Mouse (Mus musculus) heart, postnatal 25 days (tissue): ENCODE data around the gene Prkar1a. TPM values are rescaled to one million over a fixed set of nuclear protein-coding genes. Genes with fewer than 3 reads are reported as not detected.
A peak's percentile ranks its signal among the peaks of the same experiment; 100 is the strongest.
"Not testable (repeated sequence)": the region's sequence is repeated elsewhere in the genome, so short reads cannot be mapped to it uniquely, and the experiment has no call there.

Experiments used
- DNase-seq: peaks from one replicate; pipeline ENCODE4 v3.0.0; 2022; ENCODE audit warnings: low spot score
- intact Hi-C: fragments of 180-260 bp; cut with DNase I; formaldehyde crosslinking; loops from one replicate; pipeline ENCODE4 v1.15.1; 2025
- total RNA-seq, 2 experiments: library from RNA; stranded (reverse); gene quantifications; 2 replicates each; pipeline ENCODE4 v1.2.3; 2021

Prkar1a gene
- total RNA-seq, result 100 to 1,000 TPM; 330 to 341 TPM

DNA sequence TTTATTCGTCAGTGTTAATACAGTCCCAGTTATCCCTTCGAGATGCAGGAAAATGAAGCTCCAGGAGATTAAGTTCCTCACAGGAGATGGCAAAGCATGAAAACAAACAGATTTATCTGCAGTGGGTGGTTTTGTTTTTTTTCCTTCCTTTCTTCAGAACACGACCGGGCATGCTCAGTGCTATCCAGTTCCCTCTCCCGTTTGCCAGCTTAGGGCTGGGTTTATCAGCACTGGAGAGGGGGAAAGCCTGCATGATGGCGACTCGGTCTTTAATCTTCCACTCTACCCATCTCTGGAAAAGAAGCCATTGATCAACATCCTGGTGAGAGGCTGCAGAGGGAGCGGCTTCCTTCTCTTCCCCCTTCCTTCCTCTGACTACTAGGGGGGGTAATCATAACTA is at the start of gene Prkar1a:
Prkar1a (plus strand) TSS at position 200 of the 400 bp plus-strand sequence.
- intact Hi-C loops, result no loop called here
- DNase-seq, result no peak

DNA sequence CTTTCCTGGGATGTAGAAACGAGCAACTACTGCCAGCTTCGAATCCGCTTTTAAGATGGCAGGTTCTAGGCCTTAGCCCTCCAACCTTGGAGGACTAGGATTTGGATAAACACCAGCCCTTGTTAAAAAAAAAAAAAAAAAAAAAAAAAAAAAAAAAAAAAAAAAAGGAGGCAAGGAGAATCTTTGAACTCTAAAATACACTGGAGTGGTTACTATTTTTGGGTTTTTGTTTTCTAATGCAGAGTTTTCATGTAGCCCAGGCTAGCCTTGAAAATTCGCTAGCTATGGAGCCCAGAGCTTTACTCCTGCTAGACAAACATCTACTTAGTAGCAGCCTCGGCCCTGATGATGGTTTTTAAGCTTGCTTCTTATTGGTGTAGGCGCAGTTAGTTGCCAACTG is 41.6 kb upstream of the Prkar1a start:
- intact Hi-C loops, result no loop called here
- DNase-seq, result no peak

DNA sequence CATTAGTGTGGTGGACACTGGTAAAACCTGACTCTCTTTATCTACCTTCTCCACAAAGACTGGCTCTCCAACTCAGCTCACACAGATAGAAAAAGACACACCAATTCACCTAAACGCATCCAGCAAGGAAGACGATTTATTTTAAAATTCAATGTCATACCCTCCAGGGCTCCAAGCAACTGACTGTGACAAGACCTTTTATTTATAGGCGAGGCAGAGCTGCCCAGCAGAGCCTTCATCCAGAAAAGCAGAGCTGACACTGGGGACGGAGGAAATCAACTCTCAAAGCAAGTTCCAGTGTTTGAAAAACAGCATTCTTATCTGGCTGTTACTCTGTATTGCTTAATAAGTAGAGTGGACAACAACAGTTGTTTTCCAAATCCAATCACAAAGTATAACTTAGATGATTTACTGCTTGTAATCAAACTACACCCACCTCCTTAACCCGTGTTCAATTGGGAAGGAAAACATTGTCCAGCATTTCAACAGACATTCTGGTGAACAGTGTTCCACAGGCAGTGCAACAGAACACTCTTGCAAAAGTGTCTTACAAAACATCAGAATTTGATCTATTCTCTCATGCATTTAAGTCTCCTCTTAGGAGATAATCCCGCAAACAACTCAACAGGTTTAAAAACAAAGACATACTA is 40.1 kb upstream of the Prkar1a start:
- intact Hi-C loops, result no loop called here
- no peak for DNase-seq

DNA sequence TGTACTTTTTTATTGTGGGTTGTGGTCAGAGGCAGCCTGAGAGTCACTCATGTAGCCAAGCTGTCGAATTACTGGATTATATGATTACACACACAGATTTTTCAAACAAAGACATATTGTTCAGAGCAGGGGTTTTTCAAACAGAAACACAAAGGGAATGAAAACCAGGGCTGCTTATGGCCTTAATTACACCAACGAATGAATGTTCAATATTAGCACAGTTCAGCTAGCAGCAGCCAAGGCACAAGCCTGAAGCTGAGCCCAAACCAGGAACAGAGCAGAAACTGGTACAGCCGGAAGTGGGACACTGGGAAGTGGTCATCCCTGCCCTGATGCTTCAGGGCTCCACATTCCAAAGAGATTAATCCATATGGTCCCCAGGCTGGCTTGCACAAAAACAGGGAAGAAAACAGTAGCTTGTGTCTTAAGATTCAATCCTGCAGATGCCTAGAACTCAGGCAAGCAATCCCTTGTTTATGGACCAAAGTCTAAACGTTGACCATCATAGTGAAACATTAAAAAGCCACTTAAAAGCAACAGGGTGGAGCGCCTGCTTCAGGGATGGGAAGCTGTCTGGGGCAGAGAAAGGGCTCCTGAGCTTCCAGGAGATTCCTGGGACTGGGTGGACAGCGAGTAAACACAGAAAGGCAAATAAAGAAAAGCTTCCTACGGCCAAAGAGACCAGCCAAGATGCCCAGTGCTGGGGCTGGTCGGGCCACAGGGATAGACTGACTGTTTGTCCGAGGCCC is 39.0 kb upstream of the Prkar1a start:
- intact Hi-C loops, result loop anchor here (10.0 kb wide), 1 partner anchor 165 kb away; no protein-coding TSS in a partner anchor

DNA sequence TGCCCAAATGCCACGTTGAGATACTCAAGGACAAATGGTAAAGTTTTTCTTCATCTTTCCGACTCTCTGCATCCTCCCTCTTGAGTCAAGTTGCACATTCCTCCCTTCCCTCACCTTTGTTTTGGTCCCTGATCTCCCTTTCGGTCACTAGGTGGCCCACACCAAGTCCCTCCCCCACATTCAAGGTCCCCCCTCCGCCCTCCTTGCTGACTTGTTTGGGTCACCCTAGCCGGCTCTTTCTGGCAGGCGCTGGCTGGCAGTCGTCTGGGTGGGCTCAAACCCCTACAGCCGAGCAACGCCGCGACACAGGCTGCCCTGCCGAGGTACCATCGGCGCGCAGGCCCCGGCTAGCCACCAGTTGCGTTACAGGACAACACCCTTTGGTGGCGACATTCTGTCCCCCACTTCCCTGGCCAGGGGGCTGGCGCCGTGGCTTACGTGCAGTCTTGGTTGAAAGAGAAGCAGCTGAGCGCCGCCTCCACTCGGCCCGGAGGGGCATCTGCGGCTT is 38.4 kb upstream of the Prkar1a start:
- DNase-seq, result no peak
- intact Hi-C loops, result loop anchor here (10.0 kb wide), 1 partner anchor 166 kb away; no protein-coding TSS in a partner anchor

More for the DNA sequence above, 39.0 kb upstream of the Prkar1a start:
- DNase-seq, result no peak

DNA sequence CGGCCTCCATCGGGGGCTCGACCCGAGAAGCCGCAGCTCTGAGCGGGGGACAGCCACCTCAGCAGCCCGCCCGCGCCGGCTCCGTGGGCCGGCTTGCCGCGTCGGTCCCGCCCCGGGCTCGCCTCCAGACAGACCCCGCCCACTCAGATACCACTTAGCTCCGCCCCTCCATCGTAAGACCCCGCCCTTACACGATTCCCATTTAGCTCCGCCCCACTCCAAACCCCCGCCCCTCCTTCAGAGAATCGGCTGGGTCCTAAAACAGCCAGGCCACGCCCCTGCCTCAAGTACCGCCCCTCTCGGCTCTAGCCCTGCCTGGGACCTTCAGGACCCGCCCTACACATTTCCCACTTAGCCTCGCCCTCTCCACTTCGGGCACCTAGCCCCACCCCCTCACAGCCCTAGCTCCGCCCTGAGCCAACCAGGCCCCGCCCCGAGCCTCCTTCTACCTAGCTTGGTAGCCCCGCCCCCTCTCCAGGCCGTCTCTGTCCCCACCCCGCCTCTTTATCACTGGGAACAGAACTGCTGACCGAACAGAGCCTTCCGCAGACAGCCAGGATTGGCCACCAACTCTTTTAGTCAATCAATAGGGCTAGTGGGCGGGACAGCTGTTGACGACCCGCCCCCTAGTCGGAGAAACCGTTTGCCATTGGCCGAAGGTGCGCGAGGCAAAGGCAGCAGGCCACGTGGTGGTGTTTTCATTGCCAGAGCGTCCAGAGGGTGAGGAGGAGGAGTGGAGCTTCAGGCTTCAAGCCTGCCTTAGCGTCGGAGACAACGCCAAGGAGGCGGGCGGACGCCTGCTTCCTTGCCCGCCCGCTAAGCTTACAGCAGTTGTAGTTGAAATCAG is 37.7 kb upstream of the Prkar1a start, which contains the start of gene Wipi1:
Wipi1 (minus strand) TSS at position 665 of the 847 bp plus-strand sequence.
- peak; percentile 99 for DNase-seq
- intact Hi-C loops, result loop anchor here (10.0 kb wide), 1 partner anchor 167 kb away; no protein-coding TSS in a partner anchor

DNA sequence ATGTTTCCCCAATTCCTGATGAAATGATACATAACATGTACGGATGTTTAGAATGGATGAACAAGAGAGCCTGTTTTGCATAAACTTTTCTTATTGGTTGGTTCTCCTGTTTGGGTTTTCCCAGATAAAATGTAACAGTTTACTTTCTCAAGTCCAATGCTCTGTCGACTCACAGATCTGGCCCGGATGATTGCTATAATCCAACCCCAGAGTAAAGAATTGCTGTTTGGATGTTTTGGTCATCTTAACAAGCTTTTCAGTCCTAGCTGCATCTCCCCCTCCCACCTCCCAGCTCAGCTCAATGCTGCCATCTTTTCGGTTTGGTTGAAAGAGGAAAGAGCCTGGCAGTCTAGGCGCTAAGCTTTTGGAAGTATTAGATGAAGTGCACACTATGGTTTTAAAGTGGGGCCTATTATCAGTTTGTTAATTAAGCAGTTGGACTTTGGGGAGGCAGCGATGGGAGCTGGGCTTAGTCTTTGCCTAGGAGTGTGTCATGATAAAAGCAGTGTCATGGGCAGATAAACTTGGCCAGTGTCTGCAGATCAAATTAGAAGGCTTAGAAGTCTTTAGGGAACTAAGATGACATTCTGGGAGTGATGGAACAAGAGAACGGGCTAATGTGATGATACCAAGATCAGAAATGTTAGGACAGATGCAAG is 36.2 kb upstream of the Prkar1a start:
- DNase-seq, result no peak
- intact Hi-C loops, result loop anchor here (10.0 kb wide), 1 partner anchor 168 kb away; no protein-coding TSS in a partner anchor

DNA sequence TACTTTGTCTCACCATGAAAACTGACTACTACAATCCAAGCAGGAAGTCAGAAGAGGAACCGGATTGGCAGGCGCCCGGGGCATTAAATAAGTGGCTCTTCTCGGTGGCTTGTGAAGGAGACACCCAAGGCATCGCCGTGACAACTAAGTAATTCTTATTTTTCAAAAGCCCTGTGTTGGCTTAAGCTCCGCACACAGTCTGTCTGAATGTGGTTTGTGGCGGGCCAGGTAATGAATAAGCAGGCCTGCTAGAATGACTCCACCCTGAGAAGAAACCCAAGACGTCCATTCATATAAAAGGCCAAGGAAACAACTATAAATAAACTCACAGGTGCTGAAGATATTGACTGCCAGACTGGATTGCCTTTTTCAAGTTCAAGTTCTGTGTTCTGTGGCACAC is 33.9 kb upstream of the Prkar1a start:
- intact Hi-C loops, result loop anchor here (10.0 kb wide), 1 partner anchor 170 kb away; no protein-coding TSS in a partner anchor
- no peak for DNase-seq

DNA sequence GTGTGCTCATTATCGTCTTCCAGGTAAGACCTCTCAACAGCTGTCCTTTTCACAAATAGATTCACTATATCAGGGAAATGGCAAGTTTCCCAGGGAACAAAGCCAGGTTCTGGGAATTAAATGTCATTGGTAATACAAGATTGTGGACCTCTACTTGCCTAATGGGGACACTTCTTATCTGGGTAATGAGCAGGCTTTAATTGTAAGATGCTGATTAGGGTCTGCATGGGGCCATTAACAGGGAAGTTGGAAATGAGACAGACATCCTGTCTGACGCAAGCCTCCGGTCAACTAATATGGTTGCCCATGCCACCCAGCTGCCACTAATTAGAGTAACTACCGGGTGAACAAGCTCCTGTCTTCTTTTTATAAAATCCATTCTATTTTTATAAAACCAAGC is 32.9 kb upstream of the Prkar1a start:
- no peak for DNase-seq
- intact Hi-C loops, result loop anchor here (10.0 kb wide), 1 partner anchor 172 kb away; no protein-coding TSS in a partner anchor

DNA sequence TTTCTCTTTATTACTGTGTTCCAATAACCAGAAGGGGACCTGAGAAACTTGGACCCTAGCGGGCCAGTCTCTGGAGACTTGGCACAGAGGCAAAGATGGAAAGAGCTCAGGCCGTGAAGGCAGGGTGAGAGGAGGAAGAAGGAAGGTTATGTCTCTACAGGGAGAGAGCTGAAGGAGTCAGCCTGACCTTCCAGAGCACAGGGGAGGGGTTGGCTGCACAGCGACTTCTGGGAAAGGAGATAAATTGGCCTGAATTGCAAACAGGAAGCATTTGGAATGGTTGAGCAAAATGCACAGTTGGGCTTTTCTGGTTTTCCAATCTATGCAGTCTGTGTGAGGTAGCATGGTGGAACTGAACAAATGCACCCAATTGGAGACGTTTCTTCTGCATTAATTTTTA is 32.4 kb upstream of the Prkar1a start:
- intact Hi-C loops, result loop anchor here (10.0 kb wide), 1 partner anchor 172 kb away; no protein-coding TSS in a partner anchor
- DNase-seq, result no peak

DNA sequence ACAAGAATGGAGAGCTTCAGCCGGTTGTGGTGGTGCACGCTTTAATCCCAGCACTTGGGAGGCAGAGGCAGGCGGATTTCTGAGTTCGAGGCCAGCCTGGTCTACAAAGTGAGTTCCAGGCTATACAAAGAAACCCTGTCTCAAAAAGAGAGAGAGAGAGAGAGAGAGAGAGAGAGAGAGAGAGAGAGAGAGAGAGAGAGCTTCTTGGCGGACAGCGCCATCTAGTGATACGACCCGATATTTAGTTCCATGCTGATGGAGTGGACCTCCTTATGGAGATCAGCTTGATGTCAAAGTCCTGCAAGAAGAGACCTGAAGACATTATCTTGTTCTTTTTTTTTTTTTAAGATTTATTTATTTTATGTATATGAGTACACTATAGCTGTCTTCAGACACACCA is 30.1 kb upstream of the Prkar1a start:
- DNase-seq, result not testable (repeated sequence)
- intact Hi-C loops, result loop anchor here (10.0 kb wide), 1 partner anchor 174 kb away; no protein-coding TSS in a partner anchor

DNA sequence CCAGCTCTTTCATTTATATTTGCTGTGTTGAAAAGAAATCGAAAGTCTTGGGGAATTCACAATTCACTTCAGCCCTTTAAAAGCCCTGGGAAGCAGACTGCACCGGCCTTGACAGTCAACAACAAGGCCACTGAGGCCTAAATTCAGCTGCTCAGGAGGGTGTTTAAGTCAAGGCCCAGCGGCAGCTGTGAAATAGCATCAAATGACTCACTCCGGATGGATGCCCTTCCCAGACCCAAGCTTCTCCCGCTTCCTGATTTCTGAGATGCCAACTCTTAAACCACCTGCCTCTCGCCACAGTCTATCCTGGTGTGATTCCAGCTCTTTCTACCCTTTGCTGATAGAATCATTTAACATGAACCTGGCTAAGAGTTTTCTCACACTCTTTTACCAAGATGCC is 28.8 kb upstream of the Prkar1a start:
- DNase-seq, result no peak
- intact Hi-C loops, result loop anchor here (2.0 kb wide), 2 partner anchors 34 to 240 kb away; no protein-coding TSS in a partner anchor

DNA sequence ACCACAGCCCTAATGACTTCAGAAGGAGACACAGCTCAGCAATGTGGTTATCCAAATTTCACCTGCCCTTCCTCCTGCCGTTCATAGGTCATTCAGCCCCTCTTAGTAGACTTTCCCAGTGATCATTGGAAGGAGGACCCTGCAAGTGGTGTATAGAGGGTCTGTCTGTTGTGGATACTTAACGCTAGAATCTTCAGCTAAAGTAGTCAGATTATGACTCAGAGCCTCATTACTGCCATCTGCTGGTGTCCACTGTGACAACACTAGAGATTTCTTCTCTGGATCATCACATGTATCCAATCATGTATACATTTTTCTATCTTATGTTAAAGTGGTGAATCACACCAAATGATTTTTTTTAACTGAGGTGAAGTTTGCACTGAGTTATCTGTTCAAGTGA is 28.0 kb upstream of the Prkar1a start:
- DNase-seq, result no peak
- intact Hi-C loops, result loop anchor here (2.0 kb wide), 2 partner anchors 34 to 240 kb away; no protein-coding TSS in a partner anchor

DNA sequence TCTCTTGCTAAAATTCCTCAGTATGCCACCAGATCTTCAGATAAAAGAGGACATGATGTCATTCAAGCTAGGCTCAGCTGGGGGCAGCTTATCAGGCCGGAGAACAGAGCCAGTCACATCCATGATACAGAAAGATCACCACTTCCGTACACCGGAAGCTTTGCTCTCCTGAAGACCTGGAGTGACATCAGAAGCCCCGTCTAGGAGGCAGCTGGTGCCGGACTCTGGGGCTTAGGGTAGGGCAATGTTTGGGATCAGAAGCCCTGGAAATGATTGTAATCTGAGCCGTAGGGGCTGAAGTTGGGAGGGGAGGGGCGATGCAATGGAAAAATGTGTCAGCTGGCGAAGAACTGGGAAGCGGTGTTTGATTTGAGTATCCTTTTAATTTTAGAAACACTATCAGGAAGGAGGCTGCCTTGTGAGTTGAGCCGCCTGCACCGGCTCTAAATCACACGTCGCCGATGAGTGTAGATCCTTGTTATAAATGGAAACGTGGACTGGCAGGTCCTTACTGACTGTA is 26.6 kb upstream of the Prkar1a start:
- DNase-seq, result no peak
- intact Hi-C loops, result no loop called here

DNA sequence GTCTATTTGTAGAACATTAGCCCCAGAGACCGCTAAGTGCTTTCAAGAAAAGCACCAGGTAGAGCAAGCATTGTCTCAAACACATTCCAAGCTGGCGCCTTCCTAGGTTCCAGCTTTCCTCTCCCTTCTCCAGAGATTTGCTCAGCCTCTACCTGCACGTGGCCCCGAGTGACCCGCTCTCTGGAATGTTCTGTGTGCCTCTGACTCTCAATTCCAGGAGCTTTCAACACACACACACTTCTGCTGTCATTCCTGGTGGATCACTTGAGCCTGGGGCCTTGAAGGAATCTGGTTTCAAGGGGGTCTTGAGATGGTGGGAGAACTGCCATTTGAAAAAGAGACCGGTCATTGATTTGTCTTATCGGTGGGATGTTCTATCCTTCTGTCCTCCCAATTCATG is 26.0 kb upstream of the Prkar1a start:
- intact Hi-C loops, result no loop called here
- DNase-seq, result no peak

DNA sequence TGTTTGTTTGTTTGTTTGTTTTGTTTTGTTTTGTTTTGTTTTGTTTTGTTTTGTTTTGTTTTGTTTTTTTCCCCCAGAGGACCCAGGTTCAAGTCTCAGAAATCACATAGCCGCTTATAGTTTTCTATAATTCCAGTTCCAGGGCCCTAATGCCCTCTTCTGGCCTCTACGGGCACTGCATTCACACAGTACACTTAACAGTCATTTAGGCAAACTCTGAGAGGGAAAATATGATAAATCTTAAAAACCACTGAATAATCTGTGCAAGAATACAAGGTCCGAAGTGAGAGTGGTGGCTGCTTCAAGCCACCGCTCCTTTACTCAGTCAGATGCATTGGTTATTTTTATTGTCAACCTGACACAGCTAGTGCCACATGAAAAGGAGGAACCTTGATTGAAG is 21.6 kb upstream of the Prkar1a start:
- intact Hi-C loops, result no loop called here
- no peak for DNase-seq

DNA sequence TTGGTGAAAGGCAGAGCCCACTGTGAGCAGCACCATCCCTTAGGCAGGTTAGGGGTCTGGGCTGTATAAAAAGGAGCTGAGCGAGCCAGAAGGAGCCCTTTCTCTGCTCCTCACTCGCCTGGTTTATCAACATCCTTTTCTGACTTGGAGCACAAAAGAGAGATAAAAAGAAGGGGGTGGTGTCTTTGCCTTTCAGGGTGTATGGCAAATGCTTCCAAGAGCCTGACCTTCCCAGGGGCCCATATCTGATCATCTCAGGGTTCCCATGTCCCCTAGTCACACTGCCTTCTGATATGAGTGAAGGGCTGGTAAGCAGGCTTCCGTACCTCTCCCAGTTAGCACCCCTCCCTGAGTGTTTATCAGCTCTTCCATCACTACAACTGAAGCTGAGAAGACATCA is 21.1 kb upstream of the Prkar1a start:
- no peak for DNase-seq
- intact Hi-C loops, result no loop called here

DNA sequence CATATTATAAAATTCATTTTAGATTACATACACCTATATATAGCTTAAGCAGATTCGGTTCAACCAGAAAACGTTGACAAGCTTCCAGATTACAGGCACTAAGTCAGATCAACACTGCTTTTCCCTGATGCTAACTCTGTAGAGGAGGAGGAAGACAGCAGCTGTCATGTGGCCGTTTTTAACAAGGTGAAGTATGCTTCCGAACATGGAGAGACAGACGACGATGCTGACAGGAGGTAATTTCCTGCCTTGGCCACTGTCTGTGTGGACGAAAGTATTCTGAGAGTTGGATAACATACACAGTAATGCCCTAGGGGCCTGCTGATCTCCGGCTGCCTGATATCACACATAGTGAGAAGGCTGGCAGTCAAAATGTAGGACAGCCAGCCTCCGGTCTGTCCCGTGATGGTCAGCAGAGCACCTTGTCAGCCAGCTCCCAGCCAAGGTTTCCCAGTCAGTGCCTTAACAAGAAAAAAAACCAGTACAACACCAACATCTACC is 20.1 kb upstream of the Prkar1a start:
- intact Hi-C loops, result no loop called here
- DNase-seq, result no peak

DNA sequence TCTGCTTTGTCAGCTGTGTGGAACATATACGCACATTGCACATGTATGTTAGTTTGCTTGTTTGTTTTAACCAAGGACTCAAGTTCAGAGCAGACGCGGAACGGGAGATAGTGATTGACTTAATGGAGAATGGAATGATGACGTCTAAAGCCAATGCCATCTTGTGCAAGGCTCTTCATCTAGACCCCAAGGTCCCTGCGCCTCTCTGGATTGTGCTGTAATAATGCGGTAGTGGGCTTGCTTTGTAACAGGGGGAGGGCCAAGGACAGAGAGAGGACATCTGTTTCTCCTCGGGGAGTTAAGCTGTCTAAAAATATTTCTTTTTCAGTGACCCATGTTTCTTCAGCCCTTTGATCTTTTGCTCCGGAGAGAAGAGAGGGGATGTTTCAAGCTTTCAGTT is 14.3 kb upstream of the Prkar1a start:
- intact Hi-C loops, result no loop called here
- DNase-seq, result no peak
